Mouse (Mus musculus) cortical plate, adult 2 months (tissue): Measurements from ENCODE around the gene Eef1akmt3. TPM values are rescaled to one million over a fixed set of nuclear protein-coding genes. Genes with fewer than 3 reads are reported as not detected.

Source experiments
- H3K27ac ChIP-seq: fragments of 200-500 bp; 2 replicates; pipeline ENCODE4 v1.5.1; 2012; ENCODE audit warnings: low read length, control low read depth, inconsistent platforms; ENCODE audit not compliant: insufficient read depth
- H3K4me1 ChIP-seq: fragments of 200-500 bp; 2 replicates; pipeline ENCODE4 v1.6.1; 2011; ENCODE audit warnings: low read length; ENCODE audit not compliant: control insufficient read depth, insufficient read depth
- H3K4me3 ChIP-seq: fragments of 200-500 bp; 2 replicates; pipeline ENCODE4 v1.5.1; 2011; ENCODE audit warnings: mild to moderate bottlenecking, low read length, control low read depth; ENCODE audit not compliant: insufficient read depth
- CTCF ChIP-seq: fragments of 200-500 bp; IDR thresholded peaks from 2 replicates; pipeline ENCODE4 v1.5.1; 2011; ENCODE audit warnings: mild to moderate bottlenecking, control low read depth, low read length; ENCODE audit not compliant: insufficient read depth; ENCODE audit errors: extremely low read depth
- POLR2A ChIP-seq: fragments of 200-500 bp; IDR thresholded peaks from 2 replicates; pipeline ENCODE4 v1.6.1; 2011; ENCODE audit warnings: mild to moderate bottlenecking, low read length, control low read depth; ENCODE audit not compliant: insufficient read depth; ENCODE audit errors: extremely low read depth
- polyA plus RNA-seq: library from polyadenylated mRNA; depleted of rRNA; stranded (reverse); fragments of >200 nt; gene quantifications from 2 replicates; pipeline ENCODE4 v1.2.3, GENCODE M21; 2012

The Eef1akmt3 gene
- polyA plus RNA-seq, 1 experiment: 0.21 TPM

- TF ChIP-seq POLR2A (no peak), CTCF (no peak)
- peaks cover 1% of the 10 kb centered on the region; the same call in 1 of the 2 replicates for H3K4me1 ChIP-seq
- H3K4me3 ChIP-seq: peak overlapping the region; percentile 62
- H3K27ac ChIP-seq: no peak overlapping the region
These were observed 543 bp upstream of the Eef1akmt3 start for GRCm38 (mm10) chr10:127041774-127042338.

- Histone ChIP-seq H3K4me3 (peak overlapping the region; percentile 62), H3K27ac (no peak overlapping the region), H3K4me1 (peaks cover 1% of the 10 kb centered on the region; the same call in 1 of the 2 replicates)
- TF ChIP-seq POLR2A: no peak
- TF ChIP-seq CTCF: no peak
These were observed 621 bp downstream of the Eef1akmt3 start for GRCm38 (mm10) chr10:127040569-127041214.

GRCm38 (mm10) chr10:127037641-127038040 is 3.7 kb downstream of the Eef1akmt3 start:
- Histone ChIP-seq H3K4me3 (no peak overlapping the region), H3K27ac (no peak overlapping the region), H3K4me1 (peaks cover 1% of the 10 kb centered on the region; the same call in 1 of the 2 replicates)
- TF ChIP-seq CTCF: no peak
- no peak for TF ChIP-seq POLR2A

- H3K4me3 ChIP-seq: no peak overlapping the region
- H3K27ac ChIP-seq: no peak overlapping the region
- TF ChIP-seq POLR2A: no peak
- no peak for TF ChIP-seq CTCF
These were observed 5.0 kb downstream of the Eef1akmt3 start for GRCm38 (mm10) chr10:127036273-127036672.

GRCm38 (mm10) chr10:127033301-127033741 is 8.0 kb downstream of the Eef1akmt3 start:
- no peak overlapping the region for H3K27ac ChIP-seq
- no peak overlapping the region for H3K4me3 ChIP-seq
- H3K4me1 ChIP-seq: no peaks in the 10 kb centered on the region
- no peak for TF ChIP-seq CTCF
- TF ChIP-seq POLR2A: no peak

More at GRCm38 (mm10) chr10:127036273-127036672, 5.0 kb downstream of the Eef1akmt3 start:
- no peaks in the 10 kb centered on the region for H3K4me1 ChIP-seq

- peak; percentile 90 for TF ChIP-seq CTCF
- peak; percentile 70; the same call in 1 of the 2 replicates for TF ChIP-seq POLR2A
- Histone ChIP-seq H3K4me1 (no peaks in the 10 kb centered on the region), H3K4me3 (peak within 1 kb of the TSS; percentile 71), H3K27ac (no peak within 1 kb of the TSS)
These were observed 10.7 kb downstream of the Eef1akmt3 start, which contains the start of gene Tsfm for GRCm38 (mm10) chr10:127030336-127031296. Gene Tsfm (minus strand): TSS chr10:127030840.

GRCm38 (mm10) chr10:127018422-127018821 is 22.9 kb downstream of the Eef1akmt3 start:
- no peaks in the 10 kb centered on the region for H3K4me1 ChIP-seq
- no peak overlapping the region for H3K27ac ChIP-seq
- TF ChIP-seq CTCF (no peak), POLR2A (no peak)
- H3K4me3 ChIP-seq: no peak overlapping the region

- Histone ChIP-seq H3K27ac (no peak overlapping the region), H3K4me1 (no peaks in the 10 kb centered on the region), H3K4me3 (no peak overlapping the region)
- no peak for TF ChIP-seq POLR2A
- TF ChIP-seq CTCF: no peak
These were observed 24.2 kb downstream of the Eef1akmt3 start for GRCm38 (mm10) chr10:127017071-127017470.

GRCm38 (mm10) chr10:127016488-127016887 is 24.8 kb downstream of the Eef1akmt3 start:
- H3K4me1 ChIP-seq: no peaks in the 10 kb centered on the region
- H3K4me3 ChIP-seq: no peak overlapping the region
- H3K27ac ChIP-seq: no peak overlapping the region
- TF ChIP-seq CTCF: peak; percentile 21; the same call in 1 of the 2 replicates
- TF ChIP-seq POLR2A: no peak

GRCm38 (mm10) chr10:127003806-127004205 is 37.5 kb downstream of the Eef1akmt3 start:
- no peak overlapping the region for H3K4me3 ChIP-seq
- TF ChIP-seq POLR2A: no peak
- no peak for TF ChIP-seq CTCF
- no peaks in the 10 kb centered on the region for H3K4me1 ChIP-seq
- H3K27ac ChIP-seq: no peak overlapping the region
